Mouse (Mus musculus) v-Abl transformed pro-B cells (cell line): ENCODE data around the gene Rasgef1b.

Experiments used
- in situ Hi-C, 2 experiments: fragments of 400-800 bp; cut with MboI; formaldehyde crosslinking; loops; one replicate each; pipeline ENCODE4 v1.15.1; 2025; ENCODE audit not compliant: unreplicated experiment in 2 of 2

Gene Rasgef1b

DNA sequence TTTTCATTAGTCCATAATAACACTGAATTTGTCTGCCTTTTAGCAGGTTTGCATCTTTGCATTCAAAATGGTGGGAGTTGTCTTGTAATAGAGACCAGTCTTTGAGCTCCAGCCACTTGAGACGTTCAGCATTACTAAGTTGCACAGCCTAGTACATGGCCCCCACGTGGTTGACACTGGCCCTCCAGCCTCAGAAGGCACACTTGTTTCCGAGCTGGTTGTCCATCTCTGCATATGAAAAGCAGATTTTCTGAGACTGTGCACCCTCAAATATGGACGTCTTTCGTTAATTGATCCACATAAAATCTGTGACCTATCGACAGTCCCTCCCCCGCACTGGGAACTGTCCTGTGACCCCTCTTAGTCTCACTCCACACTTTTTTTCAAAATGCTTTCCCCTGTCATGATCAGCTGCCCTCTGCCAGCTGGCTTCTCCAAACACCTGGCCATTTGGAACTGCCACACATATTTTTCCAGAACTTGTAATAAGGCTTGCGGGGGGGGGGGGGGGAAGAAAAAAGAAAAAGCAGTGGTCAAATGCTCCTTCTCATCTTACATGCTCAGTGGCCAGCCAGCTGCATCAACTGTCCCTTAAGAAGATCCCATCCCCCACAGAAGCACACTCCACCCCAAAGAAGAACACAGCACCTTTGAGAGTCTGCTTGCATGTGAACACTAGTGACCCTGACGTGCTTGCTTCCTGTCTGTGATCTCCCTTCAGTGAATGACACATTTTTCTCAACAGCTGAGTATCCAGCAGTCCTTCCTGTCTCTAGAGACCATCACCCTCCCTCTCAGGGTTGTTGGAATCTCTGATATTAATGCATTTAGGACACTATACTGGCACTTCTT is 231.7 kb downstream of the Rasgef1b start:
- in situ Hi-C loops = no loop called here

DNA sequence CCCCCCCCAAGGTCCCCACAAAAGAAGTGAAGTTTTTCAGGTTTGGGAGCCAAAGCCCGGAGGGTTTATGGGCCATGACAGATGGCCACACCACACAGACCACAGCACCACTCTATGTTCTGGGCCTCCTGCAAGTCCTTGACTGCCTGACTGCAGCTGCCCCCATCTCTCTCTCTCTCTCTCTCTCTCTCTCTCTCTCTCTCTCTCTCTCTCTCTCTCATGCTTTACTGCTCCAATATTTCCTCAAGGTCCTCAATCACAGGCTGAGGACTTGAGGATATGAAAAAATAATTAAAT is 232.8 kb downstream of the Rasgef1b start:
- in situ Hi-C loops = no loop called here

DNA sequence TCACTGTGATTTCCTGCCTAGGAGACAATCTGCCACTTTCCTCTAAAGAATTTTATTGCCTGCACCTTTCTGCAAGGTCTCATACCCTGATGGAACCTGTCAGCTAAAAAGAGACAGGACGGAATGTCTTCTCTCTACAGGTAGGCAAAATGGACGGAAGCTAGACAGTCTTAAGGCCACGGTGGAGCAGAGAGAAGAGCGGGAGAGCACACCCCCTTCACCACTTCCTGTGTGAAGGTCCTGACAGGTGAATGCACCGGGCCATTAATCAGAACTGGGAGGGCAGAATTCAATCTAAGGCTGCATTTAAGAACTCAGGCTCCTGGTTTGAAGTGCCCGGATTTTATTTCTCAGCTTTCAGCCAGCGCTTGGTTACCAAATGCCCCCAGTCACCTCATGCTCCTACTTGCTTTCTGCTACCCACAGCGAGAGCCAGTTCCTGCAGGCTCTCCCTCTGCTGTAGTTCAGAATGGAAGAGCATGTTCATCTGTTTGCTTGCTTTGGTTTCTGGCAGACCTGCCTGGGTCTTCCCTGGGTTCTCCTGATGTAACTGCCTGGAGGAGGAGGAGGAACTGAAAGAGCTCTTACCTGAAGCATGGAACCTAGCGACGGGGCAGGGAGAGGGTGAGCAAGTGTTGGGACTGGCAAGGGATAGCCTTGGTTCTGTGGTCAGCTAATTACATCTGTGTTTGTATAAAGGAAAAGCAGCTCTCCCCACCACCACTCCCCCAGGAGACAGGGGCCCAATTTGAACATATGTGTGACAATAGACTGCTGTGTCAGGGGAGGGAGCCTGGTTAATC is 233.3 kb downstream of the Rasgef1b start:
- in situ Hi-C loops = no loop called here

DNA sequence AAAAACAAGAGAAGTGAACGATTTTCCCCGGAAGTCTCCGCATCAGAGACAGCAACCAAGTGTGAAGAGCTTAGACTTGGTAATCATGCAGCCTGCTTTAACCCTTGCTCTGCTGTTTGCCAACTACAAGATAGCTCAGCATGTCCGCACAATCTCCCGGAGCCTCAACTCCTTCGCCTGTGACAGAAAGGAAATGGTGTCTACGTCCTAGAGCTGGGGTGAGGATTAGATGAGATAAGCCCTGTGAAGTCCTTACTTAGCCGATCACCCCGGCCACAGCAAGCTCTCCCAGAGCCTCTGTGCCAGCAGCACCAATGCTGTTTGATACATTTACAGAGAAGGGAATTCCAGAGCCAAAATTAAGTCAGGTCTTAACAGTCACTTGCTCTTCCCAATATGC is 235.0 kb downstream of the Rasgef1b start:
- in situ Hi-C loops = no loop called here

DNA sequence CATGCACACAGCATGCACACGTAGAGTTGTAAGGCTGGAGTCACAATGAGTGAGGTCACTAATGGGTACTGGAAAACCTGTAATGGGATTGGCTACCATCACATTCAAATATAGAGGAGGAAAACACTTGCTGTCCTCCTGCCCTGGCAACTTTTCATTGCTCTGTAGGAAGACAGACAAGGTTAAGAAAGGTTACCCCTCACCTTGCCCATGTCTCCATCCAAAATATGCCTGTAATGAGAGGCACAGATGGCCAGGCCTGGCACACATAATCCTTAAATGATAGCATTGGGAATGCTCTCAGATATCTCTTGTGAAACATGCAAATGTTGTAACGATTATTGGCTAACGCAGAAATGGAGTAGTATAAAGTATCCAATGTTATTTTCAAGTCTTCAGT is 235.8 kb downstream of the Rasgef1b start:
- in situ Hi-C loops = no loop called here

DNA sequence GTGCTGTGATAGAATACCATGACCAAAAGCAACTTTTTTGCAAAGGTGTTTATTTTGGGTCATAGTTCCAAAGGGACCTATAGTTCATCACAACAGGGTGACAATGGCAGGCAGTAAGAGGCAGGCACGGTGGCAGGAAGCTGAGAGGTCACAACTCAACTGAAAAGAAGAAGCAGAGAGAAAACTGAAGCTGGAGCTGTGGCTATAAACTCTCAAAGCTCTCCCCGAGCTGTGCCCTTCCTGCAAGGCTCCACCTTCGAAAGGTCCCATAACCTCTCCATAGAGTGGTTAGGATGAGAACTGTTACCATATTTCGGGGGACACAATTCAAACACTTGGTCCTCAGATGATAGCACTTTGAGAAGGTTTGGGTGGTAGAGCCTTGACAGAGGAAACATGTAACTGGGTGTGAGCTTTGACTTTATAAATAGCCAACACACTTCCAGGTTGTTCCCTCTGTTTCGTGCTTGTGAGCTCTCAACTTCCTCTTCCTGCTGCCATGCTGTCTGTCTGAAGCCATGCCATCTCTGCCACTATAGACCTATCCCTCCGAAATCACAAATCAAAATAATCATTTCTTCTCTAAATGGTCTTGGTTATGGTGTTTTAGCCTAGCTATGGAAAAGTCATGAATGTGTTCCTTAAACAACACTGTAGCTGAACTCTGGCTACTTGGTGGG is 240.2 kb downstream of the Rasgef1b start:
- in situ Hi-C loops = no loop called here

DNA sequence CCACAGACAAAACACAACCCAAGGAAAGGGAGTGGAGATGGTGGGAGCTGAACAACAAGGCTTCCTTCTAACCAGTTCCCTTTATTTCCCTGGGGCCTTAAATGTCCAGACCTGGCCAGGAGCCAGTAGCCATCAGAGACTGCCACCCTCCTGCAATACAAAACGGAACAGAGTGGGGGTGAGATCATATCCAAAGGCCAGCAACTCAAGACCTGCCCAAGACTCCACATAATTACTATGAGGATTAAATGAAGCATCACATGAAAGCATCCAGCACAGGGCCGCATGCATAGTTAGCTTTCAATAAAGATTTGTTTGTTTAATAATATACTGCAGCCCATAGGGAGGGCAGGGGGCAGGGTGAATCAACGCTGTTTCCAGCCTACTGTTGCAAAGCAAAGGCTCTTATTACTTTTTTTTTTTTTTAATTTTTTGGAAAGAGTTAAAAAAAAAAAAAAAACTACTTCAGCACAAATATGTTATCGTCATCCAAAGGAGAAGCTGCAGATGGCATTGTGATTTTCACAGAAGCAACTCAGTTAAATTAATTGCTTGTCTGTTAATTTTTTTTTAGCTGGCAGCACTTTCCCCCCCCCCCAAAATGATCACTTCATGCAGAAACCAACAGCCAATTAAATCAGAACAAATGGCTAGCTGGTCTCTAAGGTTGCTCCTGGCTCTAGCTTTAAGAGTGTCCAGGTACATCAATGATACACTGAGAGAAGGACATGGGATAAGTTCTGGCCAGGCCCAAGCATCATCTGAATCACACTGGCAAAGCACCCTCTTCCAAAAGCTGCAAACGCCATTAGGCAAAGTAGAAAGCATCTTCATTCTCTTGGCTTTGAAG is 241.6 kb downstream of the Rasgef1b start:
- in situ Hi-C loops = no loop called here

DNA sequence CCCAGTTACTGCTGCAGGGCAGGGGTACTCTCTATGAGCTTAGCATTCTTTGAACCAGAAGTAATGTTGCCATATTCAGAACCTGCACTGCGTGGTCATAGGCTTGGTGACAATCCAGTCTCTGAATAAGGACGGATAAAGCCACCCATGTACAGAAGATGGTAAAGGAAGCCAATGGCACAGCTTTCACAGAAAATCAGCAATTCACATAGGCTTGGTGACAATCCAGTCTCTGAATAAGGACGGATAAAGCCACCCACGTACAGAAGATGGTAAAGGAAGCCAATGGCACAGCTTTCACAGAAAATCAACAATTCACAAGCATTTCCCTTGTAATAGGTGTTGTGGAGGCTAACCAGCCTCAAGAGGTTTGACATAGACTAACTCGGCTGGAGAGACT is 245.7 kb downstream of the Rasgef1b start:
- in situ Hi-C loops = no loop called here

DNA sequence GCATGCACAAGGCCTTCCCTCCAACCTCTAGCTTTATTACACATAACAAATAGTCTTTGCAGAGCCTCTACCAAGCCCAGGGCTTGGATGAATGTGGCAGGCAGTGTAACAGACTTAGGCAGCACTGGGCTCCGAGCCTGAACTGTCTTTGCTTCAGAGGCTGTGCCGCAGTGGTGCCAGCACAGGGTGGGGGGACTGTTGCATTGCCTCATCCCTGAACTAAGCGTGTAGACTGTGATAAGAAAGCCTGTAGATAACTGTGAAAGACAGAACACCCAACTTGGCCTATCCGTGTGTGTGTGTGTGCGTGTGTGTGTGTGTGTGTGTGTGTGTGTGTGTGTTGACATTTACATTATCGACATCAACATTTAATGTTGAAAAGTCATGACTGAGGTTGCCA is 246.3 kb downstream of the Rasgef1b start:
- in situ Hi-C loops = no loop called here

DNA sequence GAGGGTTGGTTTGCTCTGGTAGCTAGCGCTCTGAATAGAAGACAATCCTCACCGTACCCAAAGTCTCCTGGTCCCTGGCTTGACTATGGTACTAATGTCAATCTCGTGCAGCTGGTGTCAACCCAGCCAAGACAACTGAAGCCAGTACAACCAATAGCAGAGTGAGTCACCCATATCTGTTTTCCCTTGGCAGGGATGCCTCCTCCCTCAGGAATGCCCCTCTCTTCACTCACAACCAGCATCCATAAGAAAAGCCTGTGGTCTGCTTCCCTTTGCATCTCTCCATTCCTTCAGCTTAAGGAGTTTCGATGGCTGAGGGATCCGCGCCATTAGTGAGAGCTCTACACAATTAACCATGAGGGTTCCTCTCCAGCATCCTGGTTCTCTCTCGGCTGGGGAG is 246.8 kb downstream of the Rasgef1b start:
- in situ Hi-C loops = no loop called here

DNA sequence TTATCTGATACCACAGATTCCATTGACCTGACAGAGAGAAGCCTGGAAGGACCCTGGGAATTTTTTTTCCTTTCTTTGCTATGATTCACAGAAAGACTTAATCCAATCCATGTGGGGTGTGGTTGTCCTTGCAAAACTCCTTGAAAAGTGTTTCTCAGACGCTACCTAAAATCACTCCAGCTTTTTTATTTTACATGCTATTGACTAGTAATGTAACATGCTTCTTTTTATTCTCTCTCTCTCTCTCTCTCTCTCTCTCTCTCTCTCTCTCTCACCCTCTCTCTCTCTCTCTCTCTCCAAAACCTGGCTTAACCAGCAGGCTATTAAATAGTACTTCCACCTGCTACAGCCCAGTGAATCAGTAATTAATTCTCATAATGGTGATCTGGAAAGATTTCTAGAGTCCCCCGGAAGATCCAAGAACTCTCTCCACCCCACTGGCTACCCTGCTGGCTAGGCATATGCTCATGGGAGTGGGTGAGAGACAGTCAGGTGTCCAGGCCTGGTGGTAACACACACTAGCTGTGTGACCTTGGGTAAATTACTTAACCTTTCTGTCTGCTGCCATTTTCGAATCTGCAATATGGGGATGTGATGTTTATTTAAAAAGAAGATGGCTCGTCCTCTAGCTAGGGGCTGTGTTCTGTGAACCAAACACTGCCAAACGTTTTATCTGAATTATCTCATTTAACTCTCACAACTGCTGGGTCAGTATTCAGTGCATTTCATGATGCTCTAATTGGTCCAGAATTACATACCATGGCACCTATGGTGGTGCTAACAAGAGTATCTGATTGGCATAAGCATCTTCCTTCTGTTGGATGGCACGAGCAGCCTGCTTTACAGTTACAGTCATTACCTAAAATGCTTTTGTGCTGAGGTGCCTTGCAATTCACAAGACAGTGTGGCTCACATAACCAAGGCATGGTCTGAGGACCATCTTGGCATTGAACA is 248.5 kb downstream of the Rasgef1b start:
- in situ Hi-C loops = no loop called here

DNA sequence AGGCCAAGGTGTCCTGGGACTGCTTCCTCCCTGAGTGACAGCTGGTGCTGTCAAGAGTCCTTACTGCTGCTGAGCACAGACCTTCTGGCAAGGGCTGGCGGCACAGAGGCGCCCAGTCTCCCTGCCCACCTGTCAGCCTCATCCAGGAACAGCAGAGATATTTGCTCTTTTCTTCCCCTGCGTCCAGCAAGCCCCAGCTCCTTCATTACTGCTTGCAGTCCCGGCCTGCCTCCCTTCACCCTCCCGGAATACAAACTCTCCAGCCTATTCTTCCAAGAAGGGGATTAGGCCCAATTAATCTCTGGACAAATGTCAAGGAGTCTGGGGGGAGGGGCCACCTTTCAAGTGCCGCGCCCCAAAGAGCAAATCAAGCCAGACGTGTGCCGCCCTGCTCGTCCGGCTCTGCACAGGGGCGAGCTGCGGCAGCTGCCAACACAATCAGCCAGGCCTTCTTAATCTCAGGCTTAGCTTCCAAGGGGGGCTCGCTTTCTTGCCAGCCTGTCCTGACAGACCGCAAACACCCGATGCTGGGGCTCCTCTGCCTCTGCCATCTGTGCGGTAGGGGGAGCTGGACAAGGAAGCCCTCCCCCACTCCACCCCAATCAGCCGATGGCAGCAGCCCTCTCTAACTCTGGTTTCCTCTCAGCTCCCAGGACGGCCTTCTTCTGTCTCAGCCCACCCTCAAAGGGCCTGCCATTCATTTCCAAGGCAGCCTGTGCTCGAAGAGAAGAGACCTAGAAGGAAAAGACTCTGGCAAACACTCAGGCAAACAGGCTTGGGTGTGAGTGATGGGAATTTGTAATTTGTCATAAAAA is 249.4 kb downstream of the Rasgef1b start:
- in situ Hi-C loops = no loop called here

DNA sequence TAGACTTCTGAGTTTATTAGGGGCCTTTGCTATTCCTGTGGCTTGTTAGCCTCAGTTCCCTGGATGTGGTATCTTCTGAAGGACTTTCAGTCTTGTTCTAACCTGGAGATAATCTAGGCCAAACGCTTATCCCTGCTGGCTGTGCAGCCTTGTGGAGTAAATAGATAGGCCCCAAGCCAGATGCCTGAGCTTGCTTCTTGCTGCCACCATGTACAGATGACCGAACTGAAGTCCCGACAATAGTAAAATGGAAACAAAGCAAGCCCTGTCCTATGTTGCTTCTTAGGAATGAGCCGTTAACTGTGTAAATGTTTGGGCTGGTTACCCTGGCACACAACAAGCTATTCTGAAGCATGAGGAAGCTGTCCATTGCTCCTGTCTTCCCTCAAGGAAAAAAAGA is 250.1 kb downstream of the Rasgef1b start:
- in situ Hi-C loops = no loop called here

DNA sequence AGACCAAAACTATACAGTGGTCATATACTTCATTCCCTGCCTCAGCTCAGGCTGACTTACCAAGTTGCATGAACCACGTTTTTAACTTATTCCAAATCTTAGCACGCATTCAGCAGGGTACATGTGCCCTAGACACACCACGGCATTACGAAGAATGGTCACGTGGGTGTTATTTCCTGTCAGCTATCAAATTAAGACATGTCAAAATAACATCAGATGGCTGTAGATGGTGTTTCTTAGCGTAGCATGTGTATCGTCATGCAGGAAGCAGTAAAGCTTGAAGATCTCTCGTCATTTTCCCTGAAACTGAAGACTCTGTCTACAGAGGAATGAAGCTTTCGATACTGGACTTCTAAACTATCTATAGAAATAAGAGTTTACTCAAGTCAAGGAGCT is 251.4 kb downstream of the Rasgef1b start:
- in situ Hi-C loops = no loop called here

DNA sequence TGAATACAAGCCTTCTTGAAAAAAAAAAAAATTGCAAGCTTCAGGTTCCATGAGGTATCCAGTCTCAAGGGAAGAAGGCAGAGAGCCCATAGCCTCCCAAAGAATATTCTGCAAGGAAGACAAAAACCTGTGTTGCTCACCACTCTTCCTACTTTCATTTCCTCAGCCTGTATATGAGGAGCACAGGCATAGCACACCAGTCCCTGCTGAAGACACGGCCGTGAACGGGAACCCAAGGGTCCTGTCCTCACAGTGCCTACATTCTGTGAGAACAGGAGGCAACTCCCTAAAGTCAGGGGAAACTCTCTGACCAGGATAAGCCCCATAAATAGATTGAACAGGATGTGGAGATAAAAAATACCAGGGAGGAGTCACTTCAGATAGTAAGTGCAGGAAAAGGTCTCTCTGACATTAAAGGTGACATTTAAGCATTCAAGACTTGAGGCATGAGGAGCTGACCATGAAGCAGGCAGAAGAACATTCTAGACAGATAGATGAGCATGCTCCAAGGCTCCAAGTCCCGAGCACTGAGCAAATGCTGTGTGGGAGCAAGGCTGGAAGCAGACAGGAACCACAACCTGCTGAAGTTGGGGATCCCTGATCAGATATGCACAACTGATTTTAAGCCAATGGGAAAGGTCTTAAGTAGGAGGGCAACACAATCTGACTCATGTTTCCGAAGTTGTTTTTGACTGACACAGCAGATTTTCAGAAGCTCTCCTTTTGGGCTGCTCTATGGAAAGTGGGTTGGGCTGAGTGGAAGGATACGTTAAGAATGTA is 252.0 kb downstream of the Rasgef1b start:
- in situ Hi-C loops = no loop called here

DNA sequence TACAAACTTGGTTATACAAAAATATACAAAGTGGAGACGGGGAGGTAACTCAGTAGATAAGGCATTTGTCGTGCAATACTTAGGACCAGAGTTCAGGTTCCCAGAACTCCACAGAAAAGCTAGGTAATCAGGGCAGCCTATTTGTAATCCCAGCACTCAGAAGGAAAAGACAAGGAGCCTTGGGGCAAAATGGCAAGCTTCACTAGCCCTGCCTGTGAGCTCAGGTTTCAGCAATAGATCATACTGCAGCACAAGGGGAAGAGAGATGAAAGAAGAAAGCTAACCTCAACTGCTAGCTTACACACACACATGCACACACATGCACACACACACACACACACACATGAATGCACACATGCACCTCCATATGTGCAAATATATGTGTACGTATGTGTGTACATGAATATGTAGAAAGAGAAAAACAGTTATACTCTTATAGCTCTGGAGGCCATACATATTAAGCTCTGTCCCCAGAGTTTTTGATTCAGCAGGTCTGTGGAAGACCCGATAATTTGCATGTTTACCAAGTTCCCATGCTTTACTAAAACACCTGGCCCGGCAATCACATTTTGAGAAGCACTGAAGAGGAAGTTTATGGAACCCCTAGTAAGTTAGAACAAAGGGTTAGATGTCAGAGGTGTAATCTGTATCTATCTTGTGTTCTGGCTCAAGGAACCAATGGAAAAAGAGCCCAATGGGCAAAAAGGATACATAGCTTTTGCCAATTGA is 256.1 kb downstream of the Rasgef1b start:
- in situ Hi-C loops = no loop called here

DNA sequence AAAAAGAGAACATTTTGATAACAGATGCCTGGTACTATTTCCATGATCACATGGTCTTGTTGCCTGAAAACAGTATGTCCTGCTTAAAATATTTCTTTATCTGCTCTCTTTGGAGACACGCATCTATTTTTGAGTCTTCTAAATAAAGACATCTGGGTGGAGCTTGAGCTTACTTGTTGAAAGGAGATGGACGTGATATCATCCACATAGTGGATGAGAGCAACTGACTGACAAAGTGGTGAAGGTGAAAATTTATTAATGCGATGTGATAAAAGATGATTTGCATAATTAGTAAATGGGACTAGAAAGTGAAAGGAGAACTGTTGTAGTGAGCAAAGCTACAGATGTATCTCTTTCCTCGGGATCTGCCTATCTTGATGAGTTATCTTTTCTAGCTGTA is 257.1 kb downstream of the Rasgef1b start:
- in situ Hi-C loops = no loop called here
